Mouse (Mus musculus) CD4-positive, CD25-positive, alpha-beta regulatory T cell, adult 4 months (primary cell): ENCODE data around the gene Camkk1. TPM values are rescaled to one million over a fixed set of nuclear protein-coding genes. Genes with fewer than 3 reads are reported as not detected.

Source experiments
- ATAC-seq: one replicate; pipeline ENCODE4 v1.8.0; 2017
- polyA plus RNA-seq, 2 experiments: library from polyadenylated mRNA; unstranded; fragments of 100-300 nt; shearing (Covaris generic); gene quantifications; one replicate each; pipeline ENCODE4 v1.2.1; 2017

Gene Camkk1
- polyA plus RNA-seq, 2 experiments from 2014 or later = 2.3 to 5.8 TPM

- no peak for ATAC-seq
These were observed 3.3 kb upstream of the Camkk1 start for GRCm38 (mm10) chr11:73015391-73016102.

GRCm38 (mm10) chr11:73016103-73016420, 2.7 kb upstream of the Camkk1 start:
- ATAC-seq = no peak

GRCm38 (mm10) chr11:73019147-73019795, 463 bp downstream of the Camkk1 start:
- ATAC-seq = peak; percentile 81

- no peak for ATAC-seq
These were observed 2.4 kb downstream of the Camkk1 start for GRCm38 (mm10) chr11:73020953-73021800.

- no peak for ATAC-seq
These were observed 4.3 kb downstream of the Camkk1 start for GRCm38 (mm10) chr11:73023099-73023498.

- ATAC-seq = no peak
These were observed 5.0 kb downstream of the Camkk1 start for GRCm38 (mm10) chr11:73023827-73024226.

- peak; percentile 37 for ATAC-seq
These were observed 5.6 kb downstream of the Camkk1 start for GRCm38 (mm10) chr11:73024236-73024904.

- no peak for ATAC-seq
These were observed 8.2 kb downstream of the Camkk1 start for GRCm38 (mm10) chr11:73026961-73027360.

- ATAC-seq = peak; percentile 96
These were observed 12.2 kb downstream of the Camkk1 start for GRCm38 (mm10) chr11:73030821-73031498.

GRCm38 (mm10) chr11:73031536-73031935, 12.7 kb downstream of the Camkk1 start:
- no peak for ATAC-seq

GRCm38 (mm10) chr11:73036077-73036476, 17.3 kb downstream of the Camkk1 start:
- ATAC-seq = no peak

- ATAC-seq = no peak
These were observed 18.1 kb downstream of the Camkk1 start for GRCm38 (mm10) chr11:73036889-73037288.

- no peak for ATAC-seq
These were observed 18.9 kb downstream of the Camkk1 start for GRCm38 (mm10) chr11:73037691-73038090.

- peak; percentile 70 for ATAC-seq
These were observed 20.4 kb downstream of the Camkk1 start for GRCm38 (mm10) chr11:73039102-73039799.

GRCm38 (mm10) chr11:73044229-73044755, 25.5 kb downstream of the Camkk1 start:
- ATAC-seq = no peak

- ATAC-seq = no peak
These were observed 26.0 kb downstream of the Camkk1 start for GRCm38 (mm10) chr11:73044789-73045188.

GRCm38 (mm10) chr11:73047542-73047996, 28.8 kb downstream of the Camkk1 start, which contains the start of gene Ncbp3:
TSS of gene Ncbp3 (plus strand) at chr11:73047783.
- peak; percentile 93 for ATAC-seq

- ATAC-seq = peak; percentile 61
These were observed 29.4 kb downstream of the Camkk1 start for GRCm38 (mm10) chr11:73048030-73048876.

- no peak for ATAC-seq
These were observed 30.5 kb downstream of the Camkk1 start for GRCm38 (mm10) chr11:73049335-73049734.

GRCm38 (mm10) chr11:73052795-73053194, 34.0 kb downstream of the Camkk1 start:
- ATAC-seq = no peak
